Mouse (Mus musculus): ENCODE measurements around the gene Susd6. TPM values are rescaled to one million over a fixed set of nuclear protein-coding genes. Genes with fewer than 3 reads are reported as not detected.
A peak's percentile ranks its signal among the peaks of the same experiment; 100 is the strongest.

The Susd6 gene
- polyA plus RNA-seq, 1 experiment from 2014 or later, result 17.1 TPM

- peak within 1 kb of the TSS; percentile 60 for H3K4me3 ChIP-seq (ENCODE audit: low read length)
- H3K27me3 ChIP-seq (ENCODE audit: insufficient read depth, low read length), result peaks cover 62% of the 10 kb centered on the region
- no peaks in the 10 kb centered on the region for H3K9me3 ChIP-seq (ENCODE audit: low read length)
- peak within 1 kb of the TSS; percentile 69 for H3K4me2 ChIP-seq (replicated peaks; ENCODE audit: low read depth, low read length)
- H3K4me1 ChIP-seq (ENCODE audit: insufficient read depth, low read length), result peaks cover 30% of the 10 kb centered on the region
- no peaks in the 10 kb centered on the region for H3K36me3 ChIP-seq (ENCODE audit: insufficient read depth, low read length)
- under 1% methylated on average over 24 of the region's 24 CpGs for WGBS
- H3K27ac ChIP-seq (ENCODE audit: low read length), result no peak within 1 kb of the TSS
- H3K9ac ChIP-seq (replicated peaks; ENCODE audit: low read length), result 0 out of 2 replicates have a peak within 1 kb of the TSS, but pooled peaks have one; percentile 41
- no peak for ATAC-seq (ENCODE audit: low FRiP score, low TSS enrichment)
These were observed 29.9 kb upstream of the Susd6 start, which contains the start of gene Ccdc177 for GRCm38 (mm10) chr12:80760396-80760801. TSS of gene Ccdc177 (minus strand) at chr12:80760687.

- Histone ChIP-seq H3K9me3 (ENCODE audit: low read length) (no peaks in the 10 kb centered on the region), H3K27me3 (ENCODE audit: insufficient read depth, low read length) (peaks cover 37% of the 10 kb centered on the region), H3K4me1 (ENCODE audit: insufficient read depth, low read length) (peaks cover 22% of the 10 kb centered on the region), H3K27ac (ENCODE audit: low read length) (no peak overlapping the region), H3K4me3 (ENCODE audit: low read length) (no peak overlapping the region), H3K9ac (replicated peaks; ENCODE audit: low read length) (no peak overlapping the region), H3K36me3 (ENCODE audit: insufficient read depth, low read length) (no peaks in the 10 kb centered on the region), H3K4me2 (replicated peaks; ENCODE audit: low read depth, low read length) (no peak overlapping the region)
- 85% methylated on average over 5 of the region's 5 CpGs for WGBS
- no peak for ATAC-seq (ENCODE audit: low FRiP score, low TSS enrichment)
These were observed 27.3 kb upstream of the Susd6 start for GRCm38 (mm10) chr12:80762982-80763381.

- Histone ChIP-seq H3K4me2 (replicated peaks; ENCODE audit: low read depth, low read length) (no peak overlapping the region), H3K4me3 (ENCODE audit: low read length) (no peak overlapping the region), H3K9me3 (ENCODE audit: low read length) (no peaks in the 10 kb centered on the region), H3K4me1 (ENCODE audit: insufficient read depth, low read length) (peaks cover 13% of the 10 kb centered on the region), H3K27me3 (ENCODE audit: insufficient read depth, low read length) (peaks cover 25% of the 10 kb centered on the region), H3K9ac (replicated peaks; ENCODE audit: low read length) (no peak overlapping the region), H3K27ac (ENCODE audit: low read length) (no peak overlapping the region), H3K36me3 (ENCODE audit: insufficient read depth, low read length) (no peaks in the 10 kb centered on the region)
- 58% methylated on average over 4 of the region's 4 CpGs for WGBS
- no peak for ATAC-seq (ENCODE audit: low FRiP score, low TSS enrichment)
These were observed 26.2 kb upstream of the Susd6 start for GRCm38 (mm10) chr12:80764116-80764515.

GRCm38 (mm10) chr12:80769697-80770096 lies 20.6 kb upstream of the Susd6 start:
- Histone ChIP-seq H3K27ac (ENCODE audit: low read length) (no peak overlapping the region), H3K9ac (replicated peaks; ENCODE audit: low read length) (no peak overlapping the region), H3K36me3 (ENCODE audit: insufficient read depth, low read length) (no peaks in the 10 kb centered on the region), H3K27me3 (ENCODE audit: insufficient read depth, low read length) (no peaks in the 10 kb centered on the region), H3K9me3 (ENCODE audit: low read length) (no peaks in the 10 kb centered on the region), H3K4me3 (ENCODE audit: low read length) (no peak overlapping the region), H3K4me2 (replicated peaks; ENCODE audit: low read depth, low read length) (no peak overlapping the region), H3K4me1 (ENCODE audit: insufficient read depth, low read length) (peaks cover 1% of the 10 kb centered on the region; the same call in 1 of the 2 replicates)
- peak; percentile 91 for ATAC-seq (ENCODE audit: low FRiP score, low TSS enrichment)
- 16% methylated on average over 11 of the region's 11 CpGs for WGBS

GRCm38 (mm10) chr12:80774786-80775185 lies 15.5 kb upstream of the Susd6 start:
- no peaks in the 10 kb centered on the region for H3K9me3 ChIP-seq (ENCODE audit: low read length)
- 0 out of 2 replicates have a peak, but pooled peaks have one; percentile 27 for ATAC-seq (ENCODE audit: low FRiP score, low TSS enrichment)
- H3K27me3 ChIP-seq (ENCODE audit: insufficient read depth, low read length), result no peaks in the 10 kb centered on the region
- WGBS, result 34% methylated on average over 7 of the region's 7 CpGs
- no peak overlapping the region for H3K4me2 ChIP-seq (replicated peaks; ENCODE audit: low read depth, low read length)
- H3K4me1 ChIP-seq (ENCODE audit: insufficient read depth, low read length), result peaks cover 8% of the 10 kb centered on the region; the same call in 1 of the 2 replicates
- H3K4me3 ChIP-seq (ENCODE audit: low read length), result no peak overlapping the region
- no peaks in the 10 kb centered on the region for H3K36me3 ChIP-seq (ENCODE audit: insufficient read depth, low read length)
- no peak overlapping the region for H3K9ac ChIP-seq (replicated peaks; ENCODE audit: low read length)
- no peak overlapping the region for H3K27ac ChIP-seq (ENCODE audit: low read length)

GRCm38 (mm10) chr12:80776046-80776634 lies 14.2 kb upstream of the Susd6 start:
- ATAC-seq (ENCODE audit: low FRiP score, low TSS enrichment), result no peak
- no peaks in the 10 kb centered on the region for H3K9me3 ChIP-seq (ENCODE audit: low read length)
- H3K27ac ChIP-seq (ENCODE audit: low read length), result no peak overlapping the region
- H3K36me3 ChIP-seq (ENCODE audit: insufficient read depth, low read length), result no peaks in the 10 kb centered on the region
- H3K4me3 ChIP-seq (ENCODE audit: low read length), result no peak overlapping the region
- WGBS, result 74% methylated on average over 4 of the region's 4 CpGs
- no peaks in the 10 kb centered on the region for H3K27me3 ChIP-seq (ENCODE audit: insufficient read depth, low read length)
- H3K4me2 ChIP-seq (replicated peaks; ENCODE audit: low read depth, low read length), result no peak overlapping the region
- H3K4me1 ChIP-seq (ENCODE audit: insufficient read depth, low read length), result peaks cover 8% of the 10 kb centered on the region; the same call in 1 of the 2 replicates
- H3K9ac ChIP-seq (replicated peaks; ENCODE audit: low read length), result no peak overlapping the region

GRCm38 (mm10) chr12:80778188-80778936 lies 11.9 kb upstream of the Susd6 start:
- H3K27ac ChIP-seq (ENCODE audit: low read length), result no peak overlapping the region
- ATAC-seq (ENCODE audit: low FRiP score, low TSS enrichment), result no peak
- WGBS, result 78% methylated on average over 16 of the region's 16 CpGs

GRCm38 (mm10) chr12:80779760-80780159 lies 10.6 kb upstream of the Susd6 start:
- Histone ChIP-seq H3K27me3 (ENCODE audit: insufficient read depth, low read length) (no peaks in the 10 kb centered on the region), H3K4me3 (ENCODE audit: low read length) (no peak overlapping the region), H3K36me3 (ENCODE audit: insufficient read depth, low read length) (no peaks in the 10 kb centered on the region), H3K4me2 (replicated peaks; ENCODE audit: low read depth, low read length) (no peak overlapping the region), H3K4me1 (ENCODE audit: insufficient read depth, low read length) (peaks cover 5% of the 10 kb centered on the region; the same call in 1 of the 2 replicates), H3K9me3 (ENCODE audit: low read length) (no peaks in the 10 kb centered on the region), H3K9ac (replicated peaks; ENCODE audit: low read length) (no peak overlapping the region), H3K27ac (ENCODE audit: low read length) (no peak overlapping the region)
- WGBS, result 86% methylated on average over 4 of the region's 4 CpGs
- no peak for ATAC-seq (ENCODE audit: low FRiP score, low TSS enrichment)

More at GRCm38 (mm10) chr12:80778188-80778936, 11.9 kb upstream of the Susd6 start:
- Histone ChIP-seq H3K4me3 (ENCODE audit: low read length) (no peak overlapping the region), H3K9ac (replicated peaks; ENCODE audit: low read length) (no peak overlapping the region), H3K9me3 (ENCODE audit: low read length) (no peaks in the 10 kb centered on the region), H3K4me1 (ENCODE audit: insufficient read depth, low read length) (peaks cover 8% of the 10 kb centered on the region; the same call in 1 of the 2 replicates), H3K36me3 (ENCODE audit: insufficient read depth, low read length) (no peaks in the 10 kb centered on the region), H3K4me2 (replicated peaks; ENCODE audit: low read depth, low read length) (no peak overlapping the region), H3K27me3 (ENCODE audit: insufficient read depth, low read length) (no peaks in the 10 kb centered on the region)

GRCm38 (mm10) chr12:80782190-80782589 lies 8.1 kb upstream of the Susd6 start:
- 78% methylated on average over 3 of the region's 3 CpGs for WGBS
- no peaks in the 10 kb centered on the region for H3K36me3 ChIP-seq (ENCODE audit: insufficient read depth, low read length)
- H3K9ac ChIP-seq (replicated peaks; ENCODE audit: low read length), result no peak overlapping the region
- H3K4me2 ChIP-seq (replicated peaks; ENCODE audit: low read depth, low read length), result no peak overlapping the region
- H3K27ac ChIP-seq (ENCODE audit: low read length), result no peak overlapping the region
- ATAC-seq (ENCODE audit: low FRiP score, low TSS enrichment), result no peak
- H3K9me3 ChIP-seq (ENCODE audit: low read length), result no peaks in the 10 kb centered on the region
- H3K4me1 ChIP-seq (ENCODE audit: insufficient read depth, low read length), result no peaks in the 10 kb centered on the region
- no peak overlapping the region for H3K4me3 ChIP-seq (ENCODE audit: low read length)
- H3K27me3 ChIP-seq (ENCODE audit: insufficient read depth, low read length), result no peaks in the 10 kb centered on the region

- no peak overlapping the region for H3K27ac ChIP-seq (ENCODE audit: low read length)
- H3K4me1 ChIP-seq (ENCODE audit: insufficient read depth, low read length), result no peaks in the 10 kb centered on the region
- no peak overlapping the region for H3K4me2 ChIP-seq (replicated peaks; ENCODE audit: low read depth, low read length)
- H3K27me3 ChIP-seq (ENCODE audit: insufficient read depth, low read length), result no peaks in the 10 kb centered on the region
- no peak for ATAC-seq (ENCODE audit: low FRiP score, low TSS enrichment)
- no peaks in the 10 kb centered on the region for H3K36me3 ChIP-seq (ENCODE audit: insufficient read depth, low read length)
- no peak overlapping the region for H3K4me3 ChIP-seq (ENCODE audit: low read length)
- WGBS, result 43% methylated on average over 3 of the region's 3 CpGs
- no peaks in the 10 kb centered on the region for H3K9me3 ChIP-seq (ENCODE audit: low read length)
- H3K9ac ChIP-seq (replicated peaks; ENCODE audit: low read length), result no peak overlapping the region
These were observed 7.4 kb upstream of the Susd6 start for GRCm38 (mm10) chr12:80782892-80783291.

Measured in kidney, embryonic 16.5 days (tissue).